Mouse (Mus musculus) forelimb bud, embryonic 11.5 days (tissue): ENCODE data around the gene Pwwp2b.
A peak's percentile ranks its signal among the peaks of the same experiment; 100 is the strongest.

ENCODE experiments used
- DNase-seq: peaks from one replicate; pipeline ENCODE4 v3.0.0-alpha.2; 2012; ENCODE audit warnings: low read depth, low spot score

Gene Pwwp2b

DNA sequence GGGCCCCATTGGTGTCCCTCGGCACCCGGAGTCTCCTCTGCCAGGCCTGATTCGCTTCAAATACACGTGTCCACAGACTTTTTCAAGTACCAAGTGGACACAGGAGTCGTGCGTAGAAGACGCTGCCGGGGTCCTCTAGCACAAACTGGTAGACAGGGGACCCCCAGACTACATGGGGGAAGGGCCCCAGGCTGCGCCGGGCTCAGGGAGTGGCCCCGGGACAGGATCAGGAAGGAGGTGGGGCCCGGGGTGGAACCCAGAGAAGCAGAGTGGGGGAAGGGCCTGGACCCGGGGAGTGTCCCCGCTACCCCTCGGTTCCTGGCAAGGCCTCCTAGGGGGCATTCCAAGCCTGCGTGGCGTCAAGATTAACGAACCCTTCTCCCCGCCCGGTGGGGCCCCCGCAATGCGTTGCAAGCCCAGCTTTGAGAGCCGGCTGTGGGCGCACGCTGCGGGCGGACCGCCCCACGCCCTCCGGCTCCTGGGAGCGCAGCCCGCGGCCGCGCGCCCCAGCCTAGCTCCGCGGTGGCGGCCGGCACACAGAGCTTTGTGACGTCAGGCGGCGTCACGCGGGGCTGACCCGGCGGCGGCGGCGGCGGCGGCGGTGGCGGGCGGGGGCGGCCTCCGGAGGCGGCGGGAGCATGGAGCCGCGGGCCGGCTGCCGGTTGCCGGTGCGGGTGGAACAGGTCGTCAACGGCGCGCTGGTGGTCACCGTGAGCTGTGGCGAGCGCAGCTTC, at the start of gene Pwwp2b:
Gene Pwwp2b (plus strand): TSS at position 602 of the 734 bp plus-strand sequence.
- DNase-seq, result peak; percentile 51

DNA sequence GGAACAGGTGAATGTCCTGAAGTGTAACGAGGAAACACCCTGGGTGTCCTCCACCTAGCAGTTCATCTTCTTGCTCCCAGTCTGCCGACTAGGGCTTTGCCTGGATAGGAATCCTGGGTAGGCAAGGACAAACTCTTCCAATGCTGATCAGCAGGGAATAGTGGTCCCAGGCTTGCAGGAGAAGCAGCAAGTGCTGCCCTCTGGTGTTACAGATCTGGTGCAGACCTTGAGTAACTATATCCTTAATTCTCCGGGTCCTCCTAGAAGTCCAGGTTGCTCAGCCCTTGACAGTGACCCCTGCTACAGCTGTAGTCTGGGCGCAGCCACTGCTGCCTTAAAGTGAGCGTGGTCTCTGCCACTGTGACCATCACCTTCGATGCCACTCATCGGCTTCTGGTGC, 48.2 kb upstream of the Pwwp2b start:
- DNase-seq, result peak; percentile 62

DNA sequence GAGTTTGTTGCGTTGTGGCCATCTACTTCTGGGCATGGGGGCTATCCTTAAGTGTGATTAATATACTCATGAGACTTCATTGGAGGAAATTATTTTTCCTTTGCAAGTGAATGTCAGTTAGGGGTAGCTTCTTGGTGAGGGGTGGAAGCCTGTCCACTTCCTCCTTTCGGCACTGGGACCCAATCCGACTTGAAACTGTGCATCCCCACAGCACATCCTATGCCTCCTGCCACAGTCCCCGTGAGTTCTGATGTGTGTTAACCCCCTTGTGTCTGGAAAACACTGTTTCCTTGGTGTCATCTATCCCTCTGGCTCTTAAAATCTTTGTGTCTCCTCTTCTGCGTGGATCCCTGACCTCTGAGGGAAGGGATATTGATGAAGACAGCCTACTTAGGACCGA, 47.1 kb upstream of the Pwwp2b start:
- DNase-seq, result no peak

- DNase-seq, result peak; percentile 67
Measured at GRCm38 (mm10) chr7:139208023-139208772, 40.1 kb upstream of the Pwwp2b start.

DNA sequence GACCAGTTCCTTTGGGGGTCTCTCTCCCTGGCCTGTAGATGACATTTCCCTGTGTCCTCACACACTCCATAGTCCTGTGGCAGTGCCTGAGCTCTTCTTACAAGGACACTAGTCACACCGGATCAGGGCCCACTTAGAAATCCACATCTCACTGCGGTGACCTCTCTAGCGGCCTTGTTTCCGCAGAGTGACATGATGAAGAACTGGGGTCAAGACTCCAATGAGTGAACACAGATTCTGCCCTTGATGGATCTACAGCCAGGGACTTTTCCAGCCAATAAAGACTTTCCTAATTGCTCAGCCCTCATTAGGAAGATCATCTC, 39.5 kb upstream of the Pwwp2b start:
- DNase-seq, result no peak

- no peak for DNase-seq
Measured at GRCm38 (mm10) chr7:139211761-139212160, 36.5 kb upstream of the Pwwp2b start.

- DNase-seq, result peak; percentile 99
Measured at GRCm38 (mm10) chr7:139212754-139213745, 35.2 kb upstream of the Pwwp2b start, which contains the start of the genes Lrrc27 and Stk32c. TSS of gene Lrrc27 (plus strand) at chr7:139212988. TSS of gene Stk32c (minus strand) at chr7:139213307.

DNA sequence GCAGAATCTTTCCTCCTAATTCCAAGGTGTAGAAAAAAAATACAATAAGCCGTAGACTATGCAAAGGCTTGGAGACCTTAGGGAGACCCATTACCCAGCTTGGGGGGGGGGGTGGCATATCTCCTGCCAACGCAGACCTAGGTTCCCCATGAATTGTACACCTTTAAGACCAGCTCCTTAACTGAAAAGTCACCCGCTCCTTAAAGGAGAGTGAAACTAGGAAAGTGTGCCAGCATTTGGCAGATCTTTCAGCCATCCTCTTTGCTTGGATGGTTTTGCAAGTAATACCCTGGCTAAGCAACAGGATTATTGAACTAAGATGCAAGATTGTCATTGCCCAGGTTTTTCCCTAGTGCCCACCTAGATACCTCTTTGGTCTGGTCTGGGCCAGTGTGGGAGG, 34.5 kb upstream of the Pwwp2b start:
- DNase-seq, result no peak

DNA sequence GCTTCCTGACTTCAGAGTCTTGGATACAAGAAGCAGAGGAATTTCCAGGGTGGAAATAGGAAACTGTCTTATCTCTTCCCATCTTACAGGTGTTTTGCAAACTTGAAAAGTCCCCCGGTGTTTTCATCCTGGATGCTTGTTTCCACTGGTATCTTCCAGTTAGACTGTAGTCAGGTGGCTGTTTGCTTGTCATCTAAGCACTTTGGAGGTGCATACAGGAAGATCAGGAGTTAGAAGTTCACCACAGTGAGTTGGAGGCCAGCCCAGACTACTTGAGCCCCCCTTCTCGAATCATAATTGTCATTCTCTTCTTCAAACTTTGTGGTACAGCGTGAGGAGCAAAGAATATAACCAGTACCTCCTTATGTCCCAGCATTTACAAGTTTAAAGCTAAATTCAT, 34.1 kb upstream of the Pwwp2b start:
- no peak for DNase-seq

DNA sequence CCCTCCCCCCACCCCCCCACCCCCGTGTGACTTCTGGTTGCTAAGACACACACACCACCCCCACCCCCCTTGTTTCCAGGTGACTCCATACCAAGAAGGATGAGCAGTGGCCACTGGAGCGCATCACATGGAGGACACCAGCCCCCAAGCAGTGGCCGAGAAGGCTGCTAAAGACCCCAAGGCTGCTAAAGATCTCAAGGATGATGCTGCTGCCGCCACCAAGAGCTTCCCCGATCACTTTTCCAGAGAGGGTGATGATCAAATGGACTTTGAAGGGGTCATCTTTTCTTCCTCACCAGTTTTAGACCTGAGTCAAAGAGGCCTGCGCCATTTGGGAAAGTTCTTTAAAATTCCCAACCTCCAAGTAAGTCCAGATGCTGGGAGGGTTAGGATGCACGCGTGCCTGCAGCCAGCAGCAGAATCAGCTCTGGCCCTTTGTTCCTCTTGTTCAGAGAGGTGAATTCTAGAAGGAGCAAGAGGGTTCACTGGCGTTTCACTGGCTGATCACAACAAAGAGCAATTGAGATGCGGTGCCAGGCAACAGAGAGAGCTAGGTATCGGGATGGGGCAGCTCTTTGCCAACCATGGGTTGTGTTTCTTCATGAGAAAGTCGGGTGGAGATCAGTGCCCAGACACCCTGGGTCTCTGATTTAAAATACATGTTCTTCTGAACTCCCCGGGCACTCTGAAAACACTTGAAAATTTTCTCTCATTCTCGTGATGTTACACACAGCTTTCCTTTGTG, 33.5 kb upstream of the Pwwp2b start:
- no peak for DNase-seq

GRCm38 (mm10) chr7:139215516-139215915, 32.8 kb upstream of the Pwwp2b start:
- no peak for DNase-seq

DNA sequence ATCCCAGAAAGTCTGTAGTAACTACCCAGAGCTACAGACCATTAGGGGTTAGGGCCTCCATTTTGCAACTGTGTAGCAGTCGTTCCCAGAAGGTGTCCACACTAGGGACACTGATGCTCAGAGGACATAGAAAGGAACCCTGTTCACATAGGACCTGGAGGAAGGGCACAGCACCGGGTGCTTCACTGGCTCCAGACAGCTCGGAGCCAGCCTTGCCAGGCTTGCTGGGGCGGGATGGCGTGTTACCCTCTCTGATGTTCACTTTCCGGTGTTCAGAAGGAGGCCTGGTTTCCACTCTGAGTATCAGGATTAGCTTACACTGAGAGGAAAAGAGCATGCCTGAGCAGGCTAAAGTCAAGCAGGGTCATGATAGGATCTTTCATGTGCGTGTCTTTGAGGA, 32.3 kb upstream of the Pwwp2b start:
- DNase-seq, result no peak

DNA sequence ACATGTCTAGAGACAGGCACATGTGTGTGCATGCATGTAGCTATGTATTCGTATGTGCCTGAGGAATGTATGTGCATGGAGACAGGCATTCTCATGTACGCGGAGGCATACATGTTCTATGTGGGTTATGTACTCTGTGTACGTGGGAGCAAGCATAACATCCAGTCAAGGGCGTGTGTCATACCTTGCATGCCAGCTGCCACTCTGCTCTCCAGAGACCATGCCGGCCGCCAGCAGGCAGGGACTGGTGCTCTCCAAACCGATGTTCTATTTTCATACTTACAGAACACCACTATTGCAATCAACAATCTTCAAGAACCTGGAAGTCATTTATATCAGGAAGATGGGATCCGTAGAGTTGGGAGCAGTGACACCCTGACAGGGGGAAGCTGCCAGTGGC, 31.8 kb upstream of the Pwwp2b start:
- no peak for DNase-seq

DNA sequence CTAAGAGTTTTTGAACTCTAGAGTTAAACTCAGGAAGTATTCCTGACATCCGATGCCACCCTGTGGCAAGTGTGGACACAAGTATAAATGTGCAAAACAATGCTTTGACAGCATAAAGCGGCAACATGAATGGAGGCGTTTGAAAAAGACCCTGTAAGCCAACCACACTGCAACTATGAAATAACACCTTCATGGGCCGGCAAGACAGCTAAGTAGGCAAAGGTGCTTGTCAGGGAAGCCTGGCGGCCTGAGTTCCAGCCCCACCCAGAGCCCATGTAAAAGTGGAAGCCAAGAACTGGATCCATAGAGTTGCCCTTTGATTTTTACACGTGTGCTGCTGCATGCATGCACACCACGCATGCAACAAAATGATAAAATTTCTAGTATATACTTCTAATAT, 31.2 kb upstream of the Pwwp2b start:
- no peak for DNase-seq

GRCm38 (mm10) chr7:139218641-139219415, 29.5 kb upstream of the Pwwp2b start:
- no peak for DNase-seq

GRCm38 (mm10) chr7:139219486-139219885, 28.8 kb upstream of the Pwwp2b start:
- no peak for DNase-seq

DNA sequence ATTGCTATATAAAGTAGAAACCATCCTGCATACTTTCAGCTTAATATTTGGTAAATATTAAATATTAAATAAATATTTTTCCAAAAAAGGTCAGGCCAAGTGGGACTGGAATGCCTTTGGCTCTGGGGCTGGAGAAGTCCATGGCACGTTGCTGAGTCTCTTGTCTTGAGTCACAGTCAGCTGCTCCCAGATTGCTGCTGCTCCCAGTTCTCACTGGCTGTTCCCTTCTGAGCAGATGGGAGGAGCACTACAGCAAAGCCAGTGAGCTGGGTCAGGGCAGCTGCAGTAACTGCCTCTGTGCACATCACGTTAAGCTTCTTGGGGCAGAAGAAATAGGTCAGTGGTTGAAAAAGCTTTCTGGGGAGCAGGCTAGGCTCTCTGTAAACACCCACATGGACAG, 28.0 kb upstream of the Pwwp2b start:
- peak; percentile 11 for DNase-seq

DNA sequence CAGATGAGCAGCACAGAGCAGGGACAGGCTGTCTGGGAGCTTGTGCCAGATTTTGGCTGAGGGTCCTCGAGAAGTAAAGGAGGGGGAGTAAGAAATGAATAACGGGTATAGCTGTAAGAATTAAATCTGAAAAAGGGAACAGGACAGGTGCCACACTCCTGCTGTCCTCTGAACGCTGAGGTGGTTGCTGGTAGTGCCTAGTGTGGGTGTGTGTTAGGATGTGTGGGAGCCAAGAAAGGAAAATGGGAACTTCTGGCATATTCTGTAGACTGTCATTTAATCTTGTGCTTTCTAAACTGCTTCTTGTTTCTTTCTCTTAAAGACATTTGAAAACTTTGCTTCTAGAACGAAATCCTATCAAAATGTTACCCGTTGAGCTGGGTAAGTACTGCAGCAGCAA, 27.2 kb upstream of the Pwwp2b start:
- no peak for DNase-seq

DNA sequence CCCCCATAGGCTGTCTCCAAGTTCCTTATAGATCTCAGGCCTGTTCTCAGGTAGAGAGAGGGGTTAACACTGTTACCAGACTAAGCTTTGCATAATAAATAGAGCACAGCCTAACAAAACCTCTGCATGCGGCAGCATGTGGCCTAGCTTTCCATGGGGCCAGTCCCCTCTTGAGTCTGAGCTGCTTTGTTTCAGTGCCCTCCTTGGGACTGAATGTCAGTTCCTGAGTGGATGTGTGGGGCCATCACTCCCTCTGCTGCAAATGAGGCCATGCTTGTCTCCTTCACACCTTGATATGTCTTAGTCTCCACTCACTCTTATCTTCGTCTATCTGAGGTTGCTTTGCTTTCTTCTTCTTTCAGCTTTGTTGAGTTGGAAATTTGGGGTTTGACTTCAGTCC, 26.4 kb upstream of the Pwwp2b start:
- DNase-seq, result no peak

- no peak for DNase-seq
Measured at GRCm38 (mm10) chr7:139222341-139222740, 25.9 kb upstream of the Pwwp2b start.
